ENCODE assay signal across 25 mouse cellular contexts in the genomic region with DNA sequence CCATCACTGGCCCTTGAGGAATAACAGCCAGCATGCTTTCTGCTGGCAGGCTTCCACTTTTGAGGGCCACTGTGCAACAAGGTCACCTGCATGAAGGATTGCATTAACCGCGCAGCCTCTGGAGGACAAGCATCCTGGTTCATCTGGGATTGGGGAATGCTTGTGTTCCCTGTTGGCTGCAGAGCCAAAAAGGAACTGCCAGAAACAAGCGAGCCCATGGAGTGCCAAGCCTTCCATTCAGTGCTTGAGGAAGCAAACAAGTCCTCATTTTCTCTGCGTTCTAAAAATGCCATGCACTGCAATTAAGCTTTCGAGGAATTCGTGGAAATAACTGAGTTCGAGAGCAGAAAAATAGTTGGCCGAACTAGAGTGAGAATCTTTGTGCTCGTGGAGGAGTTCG.
DNase-seq lines count a peak whose midpoint lies in the region; ATAC-seq lines count a peak whose summit lies in the region.
"Had no signal": no experiment of that assay in that cellular context is flagged by ENCODE, and none has a peak within 500 bp of the region (broad histone marks: within the 10 kb centered on the region; RNA-seq: fewer than 3 reads in every experiment).

No protein-coding gene starts in this region.

- H3K4me1 ChIP-seq in embryonic facial prominence, embryonic 14.5 days (ENCODE audit: control insufficient read depth, insufficient read depth, low read length) = no peaks in the 10 kb centered on the region
- H3K4me1 ChIP-seq in embryonic facial prominence, embryonic 10.5 days = 0 out of 2 replicates have a peak, but pooled peaks cover 3% of the 10 kb centered on the region
- H3K4me1 ChIP-seq: forebrain, embryonic 13.5 days; hindbrain, embryonic 15.5 days; midbrain, embryonic 10.5 days; neural tube, embryonic 13.5 days; stomach, embryonic 15.5 days had no signal

- no peaks in the 10 kb centered on the region for H3K27me3 ChIP-seq in embryonic facial prominence, embryonic 14.5 days (replicated peaks; ENCODE audit: control insufficient read depth, insufficient read depth, low read length)
- H3K27me3 ChIP-seq in embryonic facial prominence, embryonic 10.5 days (replicated peaks; ENCODE audit: low read depth, poor library complexity, severe bottlenecking) = no peaks in the 10 kb centered on the region
- H3K27me3 ChIP-seq: forebrain, embryonic 13.5 days; hindbrain, embryonic 15.5 days; neural tube, embryonic 13.5 days; stomach, embryonic 15.5 days had no signal

- H3K4me2 ChIP-seq in embryonic facial prominence, embryonic 14.5 days (ENCODE audit: low read depth, low read length) = no peak overlapping the region
- H3K4me2 ChIP-seq: forebrain, embryonic 13.5 days; hindbrain, embryonic 15.5 days; neural tube, embryonic 13.5 days; stomach, embryonic 15.5 days had no signal

- no peak overlapping the region for H3K27ac ChIP-seq in embryonic facial prominence, embryonic 14.5 days (replicated peaks; ENCODE audit: low read depth, low read length)
- H3K27ac ChIP-seq in embryonic facial prominence, embryonic 10.5 days (replicated peaks) = no peak overlapping the region
- H3K27ac ChIP-seq: forebrain, embryonic 13.5 days; hindbrain, embryonic 15.5 days; kidney, postnatal 0 days; midbrain, embryonic 10.5 days; neural tube, embryonic 13.5 days; stomach, embryonic 15.5 days had no signal

- 89% methylated on average over 10 of the region's 10 CpGs for WGBS in embryonic facial prominence, embryonic 14.5 days
- WGBS in embryonic facial prominence, embryonic 10.5 days = 93% methylated on average over 10 of the region's 10 CpGs

- H3K4me3 ChIP-seq in embryonic facial prominence, embryonic 14.5 days (ENCODE audit: low read depth, low read length) = no peak overlapping the region
- no peak overlapping the region for H3K4me3 ChIP-seq in embryonic facial prominence, embryonic 10.5 days
- H3K4me3 ChIP-seq: forebrain, embryonic 13.5 days; hindbrain, embryonic 15.5 days; midbrain, embryonic 10.5 days; neural tube, embryonic 13.5 days; stomach, embryonic 15.5 days had no signal

- intact Hi-C loops in left cerebral cortex, postnatal 4 days (cut with DNase I) = no loop called here

- H3K9me3 ChIP-seq in embryonic facial prominence, embryonic 14.5 days (ENCODE audit: control insufficient read depth, low read length) = no peaks in the 10 kb centered on the region
- no peaks in the 10 kb centered on the region for H3K9me3 ChIP-seq in embryonic facial prominence, embryonic 10.5 days
- H3K9me3 ChIP-seq: forebrain, embryonic 13.5 days; hindbrain, embryonic 15.5 days; midbrain, embryonic 10.5 days; neural tube, embryonic 13.5 days; stomach, embryonic 15.5 days had no signal

- H3K9ac ChIP-seq in embryonic facial prominence, embryonic 14.5 days (ENCODE audit: low read depth, low read length) = no peak overlapping the region
- H3K9ac ChIP-seq: forebrain, embryonic 13.5 days; hindbrain, embryonic 15.5 days; neural tube, embryonic 13.5 days; stomach, embryonic 15.5 days had no signal

- no peak for ATAC-seq in embryonic facial prominence, embryonic 14.5 days (ENCODE audit: low read depth)
- ATAC-seq: CD4-positive, CD25-positive, alpha-beta regulatory T cell, adult 4 months; forebrain, embryonic 13.5 days; intestine, postnatal 0 days had no signal

- DNase-seq in embryonic facial prominence, embryonic 14.5 days (ENCODE audit: low spot score) = peak; percentile 12
- no peak for DNase-seq in embryonic facial prominence, embryonic 10.5 days (ENCODE audit: low spot score)
- DNase-seq in left cerebral cortex, adult 11 months (ENCODE audit: low spot score) = peak; percentile 1
- DNase-seq in left cerebral cortex, postnatal 4 days = no peak
- DNase-seq in layer of hippocampus, postnatal 10 days (ENCODE audit: low spot score in 2 of 2) = peak; percentile 14 to 29
- DNase-seq in telencephalon, adult 2 months (ENCODE audit: low read depth, low spot score) = peak; percentile 19
- DNase-seq in gastrocnemius, postnatal 25 days = no peak
- no peak for DNase-seq in thymus, postnatal 4 days
- DNase-seq: adrenal gland, postnatal 36 days; cerebellum, postnatal 14 days; embryo, embryonic 11 days; gastrocnemius, postnatal 36 days; heart, postnatal 14 days; lung, adult 18-20 months; lung, postnatal 36 days; spleen, adult 18-20 months had no signal

- H3K36me3 ChIP-seq in embryonic facial prominence, embryonic 14.5 days (ENCODE audit: control insufficient read depth, insufficient read depth, low read length) = no peaks in the 10 kb centered on the region
- no peaks in the 10 kb centered on the region for H3K36me3 ChIP-seq in embryonic facial prominence, embryonic 10.5 days (replicated peaks)
- H3K36me3 ChIP-seq: G1E; hindbrain, embryonic 15.5 days; midbrain, embryonic 10.5 days; neural tube, embryonic 13.5 days; stomach, embryonic 15.5 days had no signal

Comparison
In these comparisons a context has a peak if more than half of its experiments do, and no peak if none do; other contexts are left out.
1. DNase-seq: peak in embryonic facial prominence, embryonic 14.5 days (single experiment), left cerebral cortex, adult 11 months (single experiment), layer of hippocampus, postnatal 10 days (2 of 2) and telencephalon, adult 2 months (single experiment); none in embryonic facial prominence, embryonic 10.5 days (single experiment), left cerebral cortex, postnatal 4 days (single experiment), gastrocnemius, postnatal 25 days (single experiment) and thymus, postnatal 4 days (single experiment).